Mouse (Mus musculus) myocyte (in vitro differentiated cells): ENCODE measurements around the gene Dzip1.

Source experiments
- CEBPB ChIP-seq: IDR thresholded peaks from 2 replicates; pipeline ENCODE4 v1.6.1; 2011; ENCODE audit warnings: mild to moderate bottlenecking, moderate library complexity; ENCODE audit not compliant: poor library complexity, insufficient read depth, severe bottlenecking
- MAX ChIP-seq: IDR thresholded peaks from one replicate; pipeline ENCODE4 v1.6.1; 2011; ENCODE audit warnings: low read depth, mild to moderate bottlenecking, control low read depth
- MYOD1 ChIP-seq, 3 experiments: IDR thresholded peaks; one replicate each; pipeline ENCODE4 v1.6.1; 2011; ENCODE audit warnings: control low read depth in 2 of 3, low read depth in 2 of 3, mild to moderate bottlenecking in 2 of 3, moderate library complexity in 1 of 3; ENCODE audit not compliant: insufficient read length in 2 of 3, control insufficient read depth in 1 of 3
- MYOG ChIP-seq, 3 experiments: IDR thresholded peaks; one replicate each; pipeline ENCODE4 v1.6.1; 2011; ENCODE audit warnings: control low read depth in 2 of 3, low read depth in 2 of 3, mild to moderate bottlenecking in 2 of 3; ENCODE audit not compliant: insufficient read length in 2 of 3, control insufficient read depth in 1 of 3, insufficient read depth in 1 of 3
- POLR2A ChIP-seq: IDR thresholded peaks from one replicate; pipeline ENCODE4 v1.6.1; 2011; ENCODE audit warnings: low read depth, mild to moderate bottlenecking, control low read depth, moderate library complexity; ENCODE audit not compliant: insufficient read length
- POLR2AphosphoS2 ChIP-seq: IDR thresholded peaks from one replicate; pipeline ENCODE4 v1.6.1; 2011; ENCODE audit warnings: low read depth, control low read depth; ENCODE audit not compliant: insufficient read length
- TCF12 ChIP-seq: IDR thresholded peaks from one replicate; pipeline ENCODE4 v1.6.1; 2011; ENCODE audit warnings: mild to moderate bottlenecking, control low read depth; ENCODE audit not compliant: poor library complexity, insufficient read depth, severe bottlenecking
- USF1 ChIP-seq: IDR thresholded peaks from one replicate; pipeline ENCODE4 v1.6.1; 2011; ENCODE audit warnings: low read depth, mild to moderate bottlenecking, control low read depth, moderate library complexity

- TF ChIP-seq TCF12 (no peak), USF1 (no peak), POLR2A (no peak), MAX (no peak), MYOD1 (IDR thresholded peaks at IDR 0.05; ENCODE audit: control insufficient read depth in 1 of 3, insufficient read length in 2 of 3, low read depth in 2 of 3) (no peak), POLR2AphosphoS2 (no peak), MYOG (IDR thresholded peaks at IDR 0.05; ENCODE audit: control insufficient read depth in 1 of 3, insufficient read depth in 1 of 3, insufficient read length in 2 of 3, low read depth in 2 of 3) (no peak), CEBPB (no peak)
Measured at GRCm38 (mm10) chr14:118878346-118878910, 46.8 kb downstream of the Dzip1 start.
